Mouse (Mus musculus): ENCODE results near the gene Apba2.

The Apba2 gene

DNA sequence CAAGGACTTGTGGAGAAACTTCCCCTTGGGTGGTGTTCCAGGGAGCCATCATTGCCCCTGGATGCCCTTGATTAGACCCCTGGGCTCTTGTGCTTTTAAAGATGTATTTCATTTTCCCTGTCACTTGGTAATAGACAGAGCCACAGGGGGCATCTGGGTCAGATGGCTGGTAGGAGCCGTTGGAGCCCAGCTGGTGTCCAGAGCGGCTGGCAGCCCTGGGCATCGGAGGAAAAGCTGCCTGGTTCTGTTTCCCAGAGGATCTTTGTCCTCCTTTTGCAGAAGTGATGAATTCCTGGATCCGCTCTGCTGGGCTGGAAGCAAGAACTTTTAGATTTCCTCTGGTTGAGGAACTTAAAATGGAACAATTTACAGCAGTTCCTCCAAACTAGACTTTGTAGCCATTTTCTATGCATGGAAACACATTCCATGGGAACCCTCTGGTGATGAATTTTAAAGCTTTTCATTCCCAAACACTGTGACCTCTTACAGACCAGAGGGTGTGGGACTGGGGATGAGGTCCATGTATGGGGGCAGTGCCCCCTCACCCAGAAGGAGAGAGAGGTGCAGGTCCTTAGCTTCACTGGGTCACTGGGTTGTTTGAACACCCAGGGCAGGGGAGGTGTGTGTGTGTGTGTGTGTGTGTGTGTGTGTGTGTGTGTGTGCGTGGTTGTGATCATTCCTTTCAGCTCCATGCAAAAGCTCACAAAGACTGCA is 20.3 kb downstream of the Apba2 start:
- in situ Hi-C loops (cut with MboI; ENCODE audit: unreplicated experiment in 2 of 2): no loop called here

DNA sequence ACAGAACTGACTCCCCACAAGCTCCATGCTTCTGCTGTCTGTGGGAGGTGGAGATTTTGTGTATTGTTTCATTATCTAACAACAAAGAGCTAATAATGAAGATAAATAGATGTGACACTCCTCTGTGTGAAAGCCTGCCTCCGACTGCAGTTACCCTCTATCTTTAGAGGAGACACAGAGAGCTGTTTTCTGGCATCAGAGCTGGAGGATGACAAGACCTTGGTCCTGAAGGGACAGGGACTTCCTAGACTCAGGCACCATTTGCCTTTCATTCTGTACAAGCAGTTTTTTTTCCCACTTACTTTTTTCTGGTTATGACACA is 20.9 kb downstream of the Apba2 start:
- in situ Hi-C loops (cut with MboI; ENCODE audit: unreplicated experiment in 2 of 2): no loop called here

- in situ Hi-C loops (cut with MboI; ENCODE audit: unreplicated experiment in 2 of 2): no loop called here
Measured at GRCm38 (mm10) chr7:64531297-64531696, 29.8 kb downstream of the Apba2 start.

- in situ Hi-C loops (cut with MboI; ENCODE audit: unreplicated experiment in 2 of 2): no loop called here
Measured at GRCm38 (mm10) chr7:64533374-64533773, 31.9 kb downstream of the Apba2 start.

DNA sequence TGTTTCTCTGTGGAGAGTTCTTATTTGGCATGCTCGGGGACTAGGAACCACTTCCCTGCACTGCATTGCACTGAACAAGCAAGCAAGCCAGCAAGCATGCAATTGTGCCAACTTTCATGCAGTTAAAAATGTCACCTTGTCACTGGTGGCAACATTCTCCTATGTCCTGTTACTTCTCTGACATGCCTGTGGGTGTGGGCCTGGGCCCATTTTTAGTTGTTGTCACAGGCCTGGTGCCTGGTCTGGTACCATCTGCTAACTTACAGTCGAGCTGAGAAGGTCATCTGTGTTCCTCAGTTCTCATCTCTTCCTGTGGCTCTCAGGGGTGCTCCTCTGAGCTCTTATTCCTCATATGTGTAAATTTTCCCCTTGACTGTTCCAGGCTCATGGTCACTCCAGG is 33.8 kb downstream of the Apba2 start:
- in situ Hi-C loops (cut with MboI; ENCODE audit: unreplicated experiment in 2 of 2): no loop called here

GRCm38 (mm10) chr7:64539450-64540148 is 38.1 kb downstream of the Apba2 start:
- in situ Hi-C loops (cut with MboI; ENCODE audit: unreplicated experiment in 2 of 2): no loop called here

DNA sequence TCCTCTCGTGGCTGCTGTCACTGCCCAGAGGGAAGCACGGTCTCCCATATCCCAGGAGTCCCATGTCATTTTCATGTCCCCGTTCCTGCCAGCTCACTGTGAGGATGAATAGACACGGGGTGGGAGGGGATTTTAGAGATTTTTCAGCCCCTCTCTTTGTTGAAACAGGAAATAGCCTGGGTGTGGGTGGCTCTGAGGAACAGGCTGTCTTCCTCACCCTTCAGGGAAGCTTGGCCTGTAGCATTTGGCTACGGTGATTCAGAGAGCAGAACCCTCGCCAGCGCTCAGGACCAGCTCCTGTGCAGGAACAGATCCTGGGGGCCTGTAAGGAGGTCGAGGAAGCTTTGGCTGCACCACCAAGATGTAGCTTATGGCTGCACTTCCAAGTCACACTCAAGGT is 45.3 kb downstream of the Apba2 start:
- in situ Hi-C loops (cut with MboI; ENCODE audit: unreplicated experiment in 2 of 2): no loop called here

GRCm38 (mm10) chr7:64550856-64551255 is 49.4 kb downstream of the Apba2 start:
- in situ Hi-C loops (cut with MboI; ENCODE audit: unreplicated experiment in 2 of 2): no loop called here

GRCm38 (mm10) chr7:64552523-64553190 is 51.2 kb downstream of the Apba2 start:
- in situ Hi-C loops (cut with MboI; ENCODE audit: unreplicated experiment in 2 of 2): no loop called here

- in situ Hi-C loops (cut with MboI; ENCODE audit: unreplicated experiment in 2 of 2): no loop called here
Measured at GRCm38 (mm10) chr7:64561711-64562498, 60.4 kb downstream of the Apba2 start.

DNA sequence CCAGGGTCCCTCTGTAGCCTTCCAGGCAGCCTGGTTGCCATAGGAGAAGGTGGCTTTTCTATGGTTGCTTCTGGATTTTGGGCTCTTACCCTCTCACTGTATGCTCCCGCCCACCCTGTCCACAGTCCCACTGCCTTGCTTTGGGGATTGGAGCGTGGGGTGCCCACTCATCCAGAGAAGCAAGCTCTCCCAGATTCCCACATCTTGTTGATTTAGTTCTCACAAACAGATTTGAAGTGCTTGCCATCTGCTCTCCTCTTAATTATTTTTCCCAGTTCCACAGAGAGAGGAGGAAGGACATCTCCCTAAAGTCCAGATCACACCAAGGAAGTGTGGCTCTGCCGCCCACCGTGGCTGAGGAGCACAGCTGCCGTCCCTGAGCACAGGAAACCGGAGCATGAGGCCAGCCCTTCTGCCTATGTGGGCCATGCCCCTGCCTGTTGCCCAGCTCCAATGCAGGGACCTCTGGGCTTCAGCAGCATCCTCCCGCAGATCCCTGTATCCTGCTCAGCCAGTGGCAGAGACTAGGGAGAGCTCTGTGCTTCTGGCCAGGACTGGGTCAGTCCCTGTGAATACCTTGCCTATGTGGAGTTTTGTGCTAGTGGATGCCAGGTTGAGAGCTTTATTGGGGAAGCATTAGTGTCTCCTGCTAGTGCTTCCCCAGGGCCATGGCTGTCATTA is 63.5 kb downstream of the Apba2 start:
- in situ Hi-C loops (cut with MboI; ENCODE audit: unreplicated experiment in 2 of 2): no loop called here

GRCm38 (mm10) chr7:64566371-64567243 is 65.1 kb downstream of the Apba2 start:
- in situ Hi-C loops (cut with MboI; ENCODE audit: unreplicated experiment in 2 of 2): no loop called here

DNA sequence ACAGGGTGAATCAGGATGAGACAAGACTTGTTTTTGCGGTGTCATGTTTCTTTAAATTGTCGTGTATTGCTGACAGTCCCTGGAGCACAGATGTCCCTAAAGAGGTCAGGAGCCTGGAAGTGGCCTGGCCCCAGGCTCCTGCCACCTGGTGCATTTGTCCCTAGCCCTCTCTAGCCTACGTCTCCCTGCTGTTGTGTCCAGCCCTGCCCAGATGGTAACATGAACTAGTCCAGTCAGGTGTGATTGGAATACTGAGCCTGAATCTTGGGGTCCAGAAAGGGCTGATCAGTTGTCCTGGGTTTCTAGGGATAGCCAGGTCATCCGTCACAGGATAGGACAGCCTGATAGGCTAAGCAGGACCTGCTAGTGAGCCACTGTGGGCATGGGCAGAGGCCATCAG is 67.2 kb downstream of the Apba2 start:
- in situ Hi-C loops (cut with MboI; ENCODE audit: unreplicated experiment in 2 of 2): no loop called here

- in situ Hi-C loops (cut with MboI; ENCODE audit: unreplicated experiment in 2 of 2): no loop called here
Measured at GRCm38 (mm10) chr7:64569676-64570075, 68.2 kb downstream of the Apba2 start.

DNA sequence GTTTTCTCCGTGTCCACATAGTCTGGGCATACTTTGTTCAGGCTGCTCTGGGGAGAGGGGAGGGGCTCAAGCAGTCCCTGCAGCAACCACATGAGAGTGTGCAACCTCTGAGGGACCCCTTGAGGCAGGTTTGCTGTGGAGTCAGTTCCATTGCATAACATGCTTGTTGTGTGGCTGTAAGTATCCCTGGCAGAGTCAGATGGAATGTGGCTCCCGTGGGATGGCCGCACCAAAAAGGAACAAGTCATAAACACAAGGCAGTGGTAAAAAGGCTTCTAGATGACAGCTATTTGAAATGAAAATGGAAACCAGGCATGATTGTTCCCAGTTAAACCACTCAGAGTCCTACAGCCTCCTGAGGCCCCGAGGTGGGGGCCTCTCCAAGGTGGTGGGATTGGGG is 69.4 kb downstream of the Apba2 start:
- in situ Hi-C loops (cut with MboI; ENCODE audit: unreplicated experiment in 2 of 2): no loop called here

DNA sequence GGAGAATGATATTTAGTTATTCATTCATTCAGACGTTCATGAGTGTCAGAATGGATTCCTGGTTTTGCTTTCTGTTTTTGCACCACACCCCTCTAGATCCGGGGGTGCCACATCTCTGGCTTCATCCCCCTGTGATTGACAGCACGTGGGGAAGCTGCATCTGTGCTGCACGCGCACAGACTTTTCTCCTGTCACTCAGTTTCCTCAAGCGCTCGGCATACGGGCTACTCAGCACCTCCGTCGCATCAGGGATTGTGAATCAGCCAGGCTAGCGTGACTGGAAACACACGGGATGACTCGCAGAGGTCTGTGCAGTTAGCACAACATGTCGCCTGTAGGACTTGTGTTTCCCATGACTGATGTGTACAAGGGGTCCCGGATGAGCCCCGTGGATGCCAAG is 72.6 kb downstream of the Apba2 start:
- in situ Hi-C loops (cut with MboI; ENCODE audit: unreplicated experiment in 2 of 2): no loop called here

DNA sequence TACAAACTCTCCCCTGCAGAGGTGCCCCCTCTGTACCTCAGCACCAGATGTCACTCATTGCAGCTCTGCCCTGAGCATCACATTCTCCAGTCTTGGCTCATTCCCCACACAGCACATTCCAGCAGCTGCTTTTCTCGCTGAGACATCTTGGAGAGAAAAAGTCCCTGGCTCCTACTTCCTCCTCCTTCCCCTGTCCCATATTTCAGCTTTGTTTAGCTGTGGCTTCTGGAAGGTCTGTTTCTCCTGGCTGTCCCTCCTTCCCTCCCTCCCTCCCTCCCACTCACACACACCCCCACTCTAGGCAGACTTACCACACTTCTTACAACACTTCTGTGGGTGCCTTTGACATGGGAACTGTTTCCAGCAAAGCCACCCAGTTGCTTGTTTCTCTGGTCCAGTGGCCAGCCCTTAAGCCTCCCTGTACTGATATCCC is 75.0 kb downstream of the Apba2 start:
- in situ Hi-C loops (cut with MboI; ENCODE audit: unreplicated experiment in 2 of 2): no loop called here

DNA sequence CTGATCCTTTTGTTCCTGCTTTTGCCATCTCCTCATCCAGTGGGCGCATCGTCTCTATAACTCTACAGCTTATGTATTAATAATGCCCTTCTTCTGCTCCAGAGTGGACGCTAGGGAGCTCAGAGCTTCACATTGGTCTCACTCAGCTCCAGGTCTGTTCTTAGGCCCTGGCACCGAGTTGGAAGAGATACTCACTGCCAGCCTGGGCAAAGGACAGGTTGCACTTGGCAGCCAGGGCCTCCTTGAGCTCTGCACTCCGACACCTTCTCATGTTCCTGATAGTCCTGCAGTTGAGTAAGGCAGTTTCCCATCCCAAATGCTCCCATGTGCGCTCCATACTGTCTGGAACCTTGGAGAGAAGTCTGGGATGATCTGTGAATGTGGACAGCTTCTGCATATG is 76.7 kb downstream of the Apba2 start:
- in situ Hi-C loops (cut with MboI; ENCODE audit: unreplicated experiment in 2 of 2): no loop called here

- in situ Hi-C loops (cut with MboI; ENCODE audit: unreplicated experiment in 2 of 2): no loop called here
Measured at GRCm38 (mm10) chr7:64579887-64580286, 78.4 kb downstream of the Apba2 start.

GRCm38 (mm10) chr7:64580293-64580692 is 78.8 kb downstream of the Apba2 start:
- in situ Hi-C loops (cut with MboI; ENCODE audit: unreplicated experiment in 2 of 2): no loop called here
